Mouse (Mus musculus): ENCODE data around the gene Nckap5.

Nckap5 gene

DNA sequence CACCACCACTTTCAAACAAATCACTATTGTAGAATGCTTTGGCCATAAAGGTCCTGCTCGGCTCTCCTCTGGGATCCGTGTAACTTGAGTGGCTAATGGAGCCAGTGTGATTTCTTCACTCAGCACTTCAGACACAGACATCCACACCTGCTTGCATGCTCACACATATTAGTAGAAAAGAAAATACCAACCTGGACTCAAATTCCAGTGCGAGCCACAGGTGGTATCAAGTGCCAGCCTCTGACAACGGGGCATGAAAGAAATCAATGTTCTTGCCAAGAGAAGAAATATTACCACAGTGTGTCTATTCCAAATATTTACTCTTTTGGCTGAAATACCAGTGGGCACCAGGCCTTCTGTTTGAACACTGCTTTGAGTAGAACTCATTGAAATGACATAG lies 208.6 kb downstream of the Nckap5 start:
- no peak for DNase-seq (ENCODE audit: low spot score in 2 of 2)

DNA sequence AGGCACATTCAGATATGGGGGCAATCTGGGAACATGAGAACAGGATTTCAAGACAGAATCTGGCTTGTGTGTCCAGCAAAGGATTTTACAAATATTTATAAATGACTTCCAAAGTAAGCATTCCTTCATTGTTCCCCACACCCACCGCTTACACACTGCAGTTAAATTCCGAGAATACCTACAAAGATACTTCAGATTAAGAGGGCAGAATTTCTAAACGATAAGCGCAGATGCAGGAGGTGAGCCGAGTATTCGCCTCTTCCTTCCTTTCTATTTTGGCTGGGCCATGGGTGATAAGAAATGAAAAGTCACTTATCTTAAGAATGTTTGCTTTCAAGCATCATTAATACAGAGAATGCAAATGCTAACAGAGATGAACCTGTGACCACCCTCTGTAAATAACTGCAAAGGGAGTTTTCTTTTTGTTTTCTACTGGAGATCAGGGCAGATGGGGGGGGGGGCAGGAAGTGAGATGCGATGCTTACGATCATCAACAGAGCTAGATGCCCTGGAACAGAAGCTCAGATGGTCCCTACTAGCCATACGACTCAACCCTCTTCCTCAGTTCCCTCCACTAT lies 213.0 kb downstream of the Nckap5 start:
- DNase-seq (ENCODE audit: low spot score in 2 of 2) = no peak

DNA sequence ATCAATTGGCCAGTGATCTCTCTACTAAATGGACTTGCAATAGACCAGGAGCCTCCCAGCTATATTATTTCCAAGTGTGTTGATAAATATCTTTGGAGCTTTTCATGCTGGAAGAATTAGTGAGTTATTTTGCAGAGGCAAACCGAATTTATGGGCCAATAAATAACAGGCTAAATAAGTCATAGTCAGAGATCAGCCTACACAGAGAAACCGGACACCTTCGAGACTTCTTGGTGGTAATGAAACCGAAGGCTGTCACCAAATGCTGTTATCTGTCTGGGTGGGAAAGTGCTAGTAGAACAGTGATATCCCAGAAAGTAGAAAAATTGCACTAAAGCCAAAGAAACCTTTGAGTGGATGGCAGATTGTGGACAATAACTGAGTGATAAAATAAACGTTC lies 213.6 kb downstream of the Nckap5 start:
- DNase-seq (ENCODE audit: low spot score in 2 of 2) = no peak

DNA sequence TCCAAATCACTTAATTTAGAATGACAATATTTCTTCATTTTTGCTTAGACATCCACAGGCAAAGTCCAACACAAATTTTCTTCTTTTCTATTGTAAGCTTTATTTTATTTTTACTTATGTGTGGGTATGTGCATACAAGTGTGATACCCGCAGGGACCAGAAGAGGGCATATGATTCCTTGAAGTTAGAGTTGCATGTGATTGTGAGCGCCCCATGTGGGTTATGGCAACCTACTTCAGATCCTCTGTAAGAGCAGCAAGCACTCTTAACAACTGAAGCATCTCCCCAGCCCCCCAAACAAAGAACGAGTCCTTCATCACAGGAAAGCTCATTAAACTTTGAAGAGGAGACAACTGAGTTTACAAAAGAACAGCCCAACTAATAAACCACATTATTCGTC lies 217.7 kb downstream of the Nckap5 start:
- DNase-seq (ENCODE audit: low spot score in 2 of 2) = no peak

DNA sequence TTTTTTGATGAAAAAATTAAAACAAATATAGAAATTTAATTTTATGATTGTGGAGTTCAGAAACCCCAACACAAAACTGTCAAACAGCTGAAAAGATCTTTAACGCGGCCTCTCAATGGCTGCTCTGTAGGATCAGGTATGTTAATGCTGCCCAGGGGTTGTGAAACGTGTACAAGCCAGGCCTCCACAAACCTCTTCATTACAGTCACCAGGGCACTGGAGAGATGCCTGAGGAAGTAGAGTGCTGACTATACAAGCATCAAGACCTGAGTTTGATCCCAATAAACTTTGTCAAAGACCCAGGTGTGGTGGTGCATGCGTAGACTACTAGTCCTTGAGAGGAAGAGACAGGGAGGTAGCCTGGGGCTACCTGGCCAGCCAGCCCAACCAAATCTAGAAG lies 222.0 kb downstream of the Nckap5 start:
- no peak for DNase-seq (ENCODE audit: low spot score in 2 of 2)

DNA sequence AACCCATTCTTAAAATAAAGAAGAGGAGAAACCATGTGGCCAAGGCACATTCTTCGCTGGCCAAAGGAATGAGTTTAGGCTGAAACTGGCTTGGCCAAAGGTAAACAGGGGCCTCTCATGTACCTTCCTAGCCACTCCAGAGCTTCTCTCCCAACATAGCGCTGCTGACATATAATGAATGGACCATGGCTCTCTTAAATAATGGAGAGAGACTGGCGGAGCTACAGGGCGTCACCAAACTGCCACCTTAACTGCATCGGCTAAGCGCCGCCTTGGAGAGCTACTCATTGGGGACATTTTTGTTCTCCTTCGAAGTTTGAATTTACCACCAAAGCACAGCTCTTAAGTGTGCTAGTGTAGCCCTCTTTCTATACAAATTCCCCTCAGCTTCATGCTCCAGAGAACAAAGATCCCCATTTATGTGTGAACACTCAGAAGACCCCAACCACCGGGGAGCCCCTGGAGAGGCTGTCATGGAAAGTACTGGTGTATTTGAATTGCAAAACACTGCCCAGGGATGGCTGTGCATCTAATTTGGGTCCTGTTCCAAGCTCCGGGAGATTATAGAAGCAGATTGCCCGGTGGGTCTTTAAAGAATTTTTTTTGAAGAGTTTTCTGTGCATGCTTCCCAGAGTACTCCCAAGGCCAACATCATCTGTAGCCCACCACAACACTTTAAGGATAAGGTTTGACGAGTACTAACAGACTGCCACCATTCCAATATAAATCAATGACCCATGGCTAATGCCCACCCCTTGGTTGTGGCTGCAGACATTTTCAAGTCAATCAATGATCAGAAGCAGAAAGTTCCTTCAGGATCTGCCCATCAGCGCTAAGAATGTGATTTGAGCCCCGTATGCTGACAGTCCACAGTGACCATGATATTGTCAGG lies 224.2 kb downstream of the Nckap5 start:
- DNase-seq (ENCODE audit: low spot score in 2 of 2) = no peak

DNA sequence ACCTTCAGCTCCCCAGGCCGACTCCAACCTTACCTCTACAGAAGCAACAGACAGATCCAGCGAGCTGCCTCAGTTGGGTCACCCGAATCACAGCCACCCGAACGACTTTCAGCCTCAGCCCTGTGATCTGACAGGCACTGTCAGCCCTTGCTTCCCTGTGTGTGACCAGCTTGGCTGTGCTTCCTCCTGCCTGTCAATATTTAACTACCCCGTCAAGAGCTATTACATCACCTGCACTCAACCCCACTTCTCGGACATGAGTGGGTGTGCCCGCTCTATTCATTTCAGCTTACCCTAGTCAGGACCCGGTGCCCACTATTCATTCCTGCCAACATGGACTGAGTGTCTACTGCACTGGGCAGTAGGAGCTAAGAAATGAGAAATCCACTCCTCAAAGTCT lies 226.0 kb downstream of the Nckap5 start:
- no peak for DNase-seq (ENCODE audit: low spot score in 2 of 2)

DNA sequence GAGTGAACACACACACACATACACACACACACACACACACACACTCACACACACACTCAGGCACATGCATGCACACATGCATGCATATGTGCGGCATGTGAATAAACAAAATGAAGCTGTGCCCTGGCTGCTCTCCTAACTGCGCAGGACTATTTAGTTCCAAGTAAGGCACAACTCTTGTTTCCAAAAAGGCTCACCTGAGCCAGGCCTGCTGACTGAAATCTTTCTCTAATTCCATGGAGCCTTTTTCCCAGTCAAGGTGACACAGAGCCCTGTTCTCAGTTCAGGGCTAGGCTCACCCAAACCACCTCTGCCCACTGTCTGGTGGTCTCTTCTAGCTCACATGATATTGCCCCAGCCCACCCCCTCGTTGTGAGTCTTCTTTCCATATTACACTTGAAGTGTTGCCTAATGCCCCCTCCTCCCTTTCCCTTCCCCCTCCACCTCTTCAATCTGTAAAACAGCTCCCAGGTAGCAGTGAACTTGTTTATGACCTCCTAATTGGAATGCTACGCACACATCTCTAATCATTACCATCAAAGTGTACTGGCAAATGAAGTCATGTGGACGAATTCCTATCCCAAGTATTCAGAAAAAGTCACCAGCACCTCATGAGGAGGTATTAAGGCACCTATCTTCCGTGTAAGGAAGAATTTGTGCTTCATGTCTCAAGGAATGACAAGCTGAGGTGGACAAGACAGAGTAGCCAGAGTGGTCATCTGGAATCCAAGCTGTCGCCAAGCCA lies 226.7 kb downstream of the Nckap5 start:
- no peak for DNase-seq (ENCODE audit: low spot score in 2 of 2)

DNA sequence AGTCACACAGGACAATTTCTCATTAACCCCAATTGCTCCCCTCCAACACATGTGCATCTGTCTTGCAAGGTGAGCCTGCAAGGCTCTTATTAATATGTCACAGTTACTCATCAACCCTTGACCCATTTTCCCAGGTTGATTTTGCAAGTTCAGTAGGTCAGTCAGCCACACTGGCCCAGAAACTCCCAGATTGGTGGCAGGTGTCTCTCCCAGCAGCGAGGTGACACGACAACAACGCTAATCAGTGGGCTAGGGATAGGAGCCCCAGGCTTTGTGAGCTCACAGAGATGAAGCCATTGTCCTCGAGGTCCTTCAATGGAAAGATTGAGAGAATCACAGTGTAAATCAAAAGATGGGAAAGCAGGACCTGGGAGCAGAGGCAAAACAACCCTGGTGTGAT lies 230.0 kb downstream of the Nckap5 start:
- DNase-seq (ENCODE audit: low spot score in 2 of 2) = no peak

DNA sequence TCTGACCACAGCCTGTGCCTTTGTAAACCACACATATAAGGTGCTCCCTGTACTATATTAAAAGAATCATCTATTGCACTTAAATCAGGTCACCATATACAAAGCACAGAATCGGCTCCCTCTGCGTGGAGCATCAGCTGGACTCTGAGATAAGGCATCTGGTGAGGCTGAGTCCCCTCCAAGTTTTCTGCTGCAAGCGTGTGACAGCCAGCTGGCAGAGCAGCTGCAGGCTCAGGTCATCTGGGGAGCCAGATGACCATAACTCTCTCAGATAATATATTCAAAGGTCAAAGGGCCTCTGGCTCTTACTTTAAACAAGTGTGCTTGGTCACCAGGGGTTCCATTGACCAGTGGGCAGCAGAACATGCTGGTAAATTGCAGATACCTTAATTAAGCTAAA lies 233.2 kb downstream of the Nckap5 start:
- no peak for DNase-seq (ENCODE audit: low spot score in 2 of 2)

DNA sequence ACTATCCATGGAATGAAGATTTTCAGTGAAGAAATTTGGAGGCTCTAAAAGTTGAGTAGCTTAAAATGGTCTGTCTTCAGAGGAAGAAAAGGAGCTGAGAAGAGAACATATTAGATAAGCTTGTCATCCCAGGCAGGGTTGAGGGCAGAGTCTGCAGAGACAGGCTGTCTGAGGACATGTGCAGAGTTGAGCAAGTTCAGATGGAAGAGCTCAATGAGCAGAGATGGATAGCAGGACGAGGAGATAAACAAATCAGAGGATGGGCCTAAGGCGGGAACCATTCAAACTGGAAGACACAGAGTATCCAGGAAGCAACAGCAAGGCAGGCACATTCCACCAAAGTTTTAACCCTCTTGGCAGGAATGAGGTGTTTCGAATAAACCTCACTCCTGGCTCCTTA lies 235.8 kb downstream of the Nckap5 start:
- no peak for DNase-seq (ENCODE audit: low spot score in 2 of 2)

DNA sequence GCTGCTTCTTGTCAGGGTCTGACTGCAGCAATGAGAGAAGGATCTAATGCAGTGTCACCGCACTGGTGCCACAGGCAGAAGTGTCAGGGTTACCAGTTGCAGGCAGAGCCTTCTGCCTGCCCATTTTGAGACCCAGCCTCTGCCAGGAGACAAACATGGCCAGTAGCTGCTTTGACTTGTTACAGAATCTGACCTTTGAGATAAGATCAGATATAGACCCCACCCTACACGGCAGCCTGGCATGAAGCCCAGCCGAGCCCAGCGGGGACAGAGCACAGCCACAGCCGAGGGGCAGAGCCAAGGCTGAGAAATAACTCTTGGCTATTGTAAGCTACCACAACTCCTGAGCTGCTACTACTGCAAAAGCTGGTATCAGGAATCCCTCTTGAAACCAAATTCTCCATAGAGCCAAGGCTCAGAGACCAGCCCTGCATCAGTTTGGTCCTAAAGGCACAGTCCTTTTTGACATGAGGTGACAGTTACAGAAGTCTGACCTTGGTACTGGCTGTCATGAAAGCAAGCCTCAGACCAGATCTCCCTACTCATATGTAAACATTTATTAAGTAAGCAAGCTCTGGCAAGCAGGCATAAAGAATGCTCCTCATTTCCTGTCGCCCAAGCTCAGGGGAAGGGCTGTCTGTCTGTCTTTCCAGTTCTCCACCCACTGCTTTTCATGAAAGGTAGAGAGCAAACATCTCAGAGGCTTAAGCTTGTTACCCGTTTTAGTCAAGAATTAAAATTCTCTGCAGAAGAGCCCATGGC lies 237.4 kb downstream of the Nckap5 start:
- no peak for DNase-seq (ENCODE audit: low spot score in 2 of 2)

DNA sequence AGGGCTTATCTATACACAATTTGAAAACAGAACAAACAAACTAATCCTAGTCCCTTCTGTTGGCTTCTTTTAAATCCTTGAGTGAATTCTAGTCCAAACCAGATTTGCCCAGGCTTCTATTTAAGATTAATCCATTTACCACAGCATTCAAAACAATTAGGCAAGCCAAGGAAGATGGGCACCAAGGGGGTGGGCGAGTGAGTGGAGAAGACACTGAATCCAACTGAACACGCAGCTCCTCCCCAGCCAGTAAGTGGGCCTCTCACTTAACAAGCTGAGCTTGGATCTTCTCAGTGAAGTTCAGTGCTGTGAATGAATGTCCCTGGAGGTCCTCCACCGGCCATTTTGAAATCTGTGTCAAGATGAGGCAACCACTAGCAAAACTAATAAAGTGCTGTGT lies 239.7 kb downstream of the Nckap5 start:
- DNase-seq (ENCODE audit: low spot score in 2 of 2) = no peak

DNA sequence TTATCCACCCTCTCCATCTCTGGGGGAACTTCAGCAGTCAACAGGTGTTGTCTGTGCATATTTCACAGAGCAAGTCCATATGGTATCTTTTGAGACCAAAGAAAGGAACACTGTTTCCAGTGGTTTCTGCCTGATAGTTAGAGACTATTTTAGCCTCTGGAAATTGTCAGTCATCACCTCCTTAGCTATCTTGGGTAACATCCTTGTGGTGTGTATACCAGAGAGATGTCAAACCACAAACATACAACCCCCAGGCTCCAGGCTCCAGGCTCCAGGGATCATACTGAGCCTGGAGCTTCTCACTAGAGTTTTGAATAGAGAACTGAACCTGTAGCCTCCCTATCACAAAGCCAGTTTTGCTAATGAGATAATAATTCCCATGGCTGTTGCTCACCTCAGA lies 252.4 kb downstream of the Nckap5 start:
- DNase-seq (ENCODE audit: low spot score in 2 of 2) = no peak

DNA sequence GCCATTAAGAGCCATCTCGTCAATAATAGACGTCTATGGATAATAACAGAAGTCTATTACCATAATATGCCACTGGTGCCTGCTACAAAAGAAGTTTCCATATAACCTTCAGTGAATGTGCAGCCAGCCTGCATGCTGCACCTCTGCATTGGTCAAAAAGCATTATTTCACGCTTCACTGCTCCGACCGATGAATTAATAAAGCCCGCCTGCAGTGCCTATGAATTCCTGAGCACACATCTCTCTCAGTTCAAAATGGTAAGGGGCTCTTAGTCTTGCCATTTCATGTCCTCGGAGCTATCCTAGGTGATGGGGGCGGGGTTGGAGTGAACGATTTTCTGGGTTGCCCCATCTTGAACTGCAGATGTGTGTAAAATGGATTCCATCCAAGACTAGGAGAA lies 256.3 kb downstream of the Nckap5 start:
- DNase-seq (ENCODE audit: low spot score in 2 of 2) = no peak

DNA sequence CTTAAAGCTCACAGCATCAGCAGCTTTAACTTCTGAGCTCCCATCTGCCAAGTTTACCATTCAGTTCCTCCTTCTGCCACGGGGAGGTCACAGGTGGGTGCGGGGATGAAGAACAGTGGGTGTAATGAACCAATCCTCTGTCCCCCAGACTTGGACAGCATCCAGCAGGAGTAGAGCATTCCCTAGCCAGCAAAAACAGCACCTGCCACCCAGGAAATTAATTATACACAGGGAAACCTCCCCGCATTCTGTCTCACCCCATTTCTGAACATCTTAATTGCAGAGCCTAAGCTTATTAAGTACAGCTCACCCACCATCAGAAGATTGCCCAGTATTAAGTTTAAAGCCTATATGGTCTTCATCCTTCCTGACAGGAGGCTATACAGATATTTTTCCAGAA lies 256.9 kb downstream of the Nckap5 start:
- no peak for DNase-seq (ENCODE audit: low spot score in 2 of 2)

DNA sequence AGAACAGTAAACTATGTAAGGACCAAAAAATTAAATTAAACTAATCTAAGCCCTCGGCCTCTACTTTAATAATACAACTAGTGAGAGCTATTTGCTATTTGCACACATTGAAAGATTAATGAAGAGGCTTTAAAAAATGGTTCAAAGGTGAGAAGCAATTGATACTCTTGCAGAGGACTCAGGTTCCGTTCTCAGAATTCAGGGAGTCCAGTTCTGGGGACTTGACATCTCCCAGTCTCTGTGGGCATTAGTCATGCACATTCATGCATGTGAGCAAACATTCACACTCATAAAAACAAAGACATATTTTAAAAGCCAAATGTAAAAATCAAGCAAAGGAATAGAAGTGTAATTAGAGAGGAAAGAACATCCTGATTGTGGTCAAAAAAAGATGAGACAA lies 257.5 kb downstream of the Nckap5 start:
- no peak for DNase-seq (ENCODE audit: low spot score in 2 of 2)

DNA sequence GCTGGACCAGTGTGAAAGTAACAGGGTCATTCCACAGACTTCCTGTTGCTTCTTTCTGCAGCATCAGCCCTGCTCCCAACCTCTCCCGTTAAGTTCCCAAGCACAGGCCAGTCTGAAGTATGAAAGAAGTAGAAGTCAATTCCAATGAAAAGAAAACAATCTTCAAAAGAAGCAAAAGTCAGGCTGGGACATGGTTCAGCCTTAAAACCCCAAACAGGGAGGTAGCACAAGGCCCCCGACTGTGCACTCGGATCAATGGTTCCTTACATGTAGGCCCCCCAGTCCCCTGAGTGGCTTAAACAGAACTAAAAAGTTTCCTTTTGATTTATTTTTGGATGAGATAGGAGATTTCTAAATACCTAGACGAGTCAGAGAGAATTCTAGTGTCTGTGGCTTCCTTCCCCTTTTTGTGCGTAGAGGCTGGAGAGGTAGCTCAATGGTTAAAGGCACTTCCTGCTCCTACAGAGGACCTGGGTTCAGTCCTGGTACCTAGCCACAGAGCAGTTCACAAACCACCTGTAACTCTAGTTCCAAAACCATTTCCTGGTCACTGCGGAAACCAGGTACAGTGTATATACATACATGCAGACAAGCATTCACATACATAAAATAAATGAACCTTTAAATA lies 260.9 kb downstream of the Nckap5 start:
- no peak for DNase-seq (ENCODE audit: low spot score in 2 of 2)

DNA sequence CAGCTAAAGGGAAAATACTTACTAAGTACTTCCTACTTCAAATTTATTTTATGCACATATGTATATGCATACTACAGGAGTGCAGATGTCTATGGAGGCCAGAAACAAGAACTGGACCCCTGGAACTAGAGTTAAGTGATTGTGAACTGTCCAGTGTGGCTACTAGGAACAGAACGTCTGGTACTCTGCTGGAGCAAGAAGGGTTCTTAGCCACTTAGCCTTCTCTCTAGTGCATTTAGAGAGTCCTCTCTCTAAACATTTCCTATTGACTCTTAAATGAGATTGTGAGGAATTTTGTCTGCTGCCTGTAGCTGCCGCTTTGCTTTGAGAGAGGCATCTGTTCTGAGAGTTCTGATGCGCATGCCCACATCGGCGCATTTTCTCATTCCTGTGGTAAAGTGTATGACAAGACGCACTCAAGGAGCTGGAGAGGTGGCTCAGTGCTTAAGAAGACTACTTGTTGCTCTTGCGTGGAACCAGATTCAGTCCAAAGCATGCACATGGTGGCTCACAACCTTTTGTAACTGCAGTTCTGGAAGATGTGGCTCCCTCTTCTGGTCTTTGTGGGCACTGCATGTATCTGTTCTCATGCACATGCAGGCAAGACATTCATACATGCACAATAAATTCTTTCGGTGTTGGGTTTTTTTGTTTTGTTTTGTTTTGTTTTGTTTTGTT lies 261.9 kb downstream of the Nckap5 start:
- DNase-seq (ENCODE audit: low spot score in 2 of 2) = peak in 1 of 2 experiments; percentile 13

DNA sequence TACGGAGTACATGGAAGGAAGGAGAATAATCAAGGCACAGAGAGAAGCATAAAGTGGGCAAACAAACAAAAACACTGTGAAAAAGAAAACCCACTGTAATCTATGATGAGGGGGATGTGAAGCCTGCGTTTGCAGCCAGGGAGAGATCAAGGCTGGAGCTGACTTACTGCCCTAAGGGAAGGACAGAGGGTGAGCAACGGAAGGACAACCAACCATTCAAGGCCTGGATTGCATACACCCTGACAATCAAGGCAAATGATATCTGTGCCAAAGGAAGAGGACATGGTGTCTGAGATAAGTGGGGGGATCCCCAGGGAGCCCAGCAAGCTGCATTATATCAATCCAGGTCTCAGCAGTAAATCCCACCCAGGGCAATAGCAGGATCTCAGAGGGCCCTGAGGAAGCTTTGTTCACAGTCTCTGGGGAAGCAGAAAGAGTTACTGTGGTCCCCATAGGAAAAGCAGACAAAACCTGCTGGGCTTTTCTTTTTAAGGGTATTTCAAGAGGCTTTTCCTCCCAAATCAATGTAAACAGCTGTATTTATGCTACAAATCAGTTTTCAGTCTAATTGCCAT lies 265.4 kb downstream of the Nckap5 start:
- DNase-seq (ENCODE audit: low spot score in 2 of 2) = no peak

DNA sequence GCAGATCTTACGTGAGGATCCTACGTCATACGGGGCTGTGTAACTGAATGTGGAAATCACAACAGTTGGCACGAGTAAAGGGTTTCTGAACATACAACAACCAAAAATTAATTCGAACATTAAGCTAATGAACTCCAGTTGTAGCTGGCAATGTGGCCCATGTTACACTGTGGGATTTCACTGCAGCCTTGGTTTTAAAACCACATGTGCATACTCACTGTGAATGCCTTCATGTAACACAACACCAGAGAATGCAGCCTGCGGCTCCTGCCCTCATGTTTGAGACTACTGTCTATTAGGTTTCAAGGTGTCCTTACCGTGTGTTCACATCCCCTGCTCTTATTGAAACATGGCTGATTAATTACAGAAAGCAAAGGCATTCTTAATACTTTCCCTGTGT lies 269.7 kb downstream of the Nckap5 start:
- no peak for DNase-seq (ENCODE audit: low spot score in 2 of 2)

Measured in frontal cortex, postnatal 10 days (tissue).